Mouse (Mus musculus): ENCODE measurements around the gene Trim3.

DNA sequence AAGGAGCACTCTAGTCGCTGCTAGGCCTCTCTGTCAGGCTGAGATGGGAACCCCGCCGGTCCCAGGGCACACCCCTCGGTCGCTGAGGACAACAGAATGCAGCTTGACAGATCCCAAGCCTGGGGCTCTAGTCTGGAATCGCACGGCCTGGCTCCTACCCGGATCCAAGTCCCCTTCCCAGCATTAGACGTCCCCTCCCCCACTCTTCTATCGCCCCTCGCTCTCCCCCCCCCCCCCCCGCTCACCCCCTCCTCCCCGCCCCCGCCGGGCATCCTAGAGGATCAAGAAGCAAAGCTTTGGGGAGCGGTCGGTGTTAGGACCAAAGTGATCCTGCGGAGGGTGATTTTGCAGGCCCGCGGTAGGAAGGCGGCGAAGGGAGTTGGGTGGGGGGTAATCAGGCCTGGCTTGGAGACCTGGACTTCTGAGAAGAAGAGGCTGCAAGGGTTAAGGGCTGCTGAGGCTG, 52.7 kb downstream of the Trim3 start:
- TF ChIP-seq CTCF (IDR thresholded peaks at IDR 0.05; ENCODE audit: low read depth, low read length) (no peak), POLR2A (IDR thresholded peaks at IDR 0.05; ENCODE audit: extremely low read depth, insufficient read depth, low read length) (no peak)
